Mouse (Mus musculus) E14TG2a.4 (cell line): ENCODE data around the gene Magi2.

Experiments
- CTCF ChIP-seq: conservative IDR thresholded peaks from 2 replicates; pipeline ENCODE4 v1.5.1; 2014; ENCODE audit warnings: low read length
- NANOG ChIP-seq: IDR thresholded peaks from 2 replicates; pipeline ENCODE4 v1.6.1; 2014; ENCODE audit warnings: borderline replicate concordance, low read length, mixed read lengths

DNA sequence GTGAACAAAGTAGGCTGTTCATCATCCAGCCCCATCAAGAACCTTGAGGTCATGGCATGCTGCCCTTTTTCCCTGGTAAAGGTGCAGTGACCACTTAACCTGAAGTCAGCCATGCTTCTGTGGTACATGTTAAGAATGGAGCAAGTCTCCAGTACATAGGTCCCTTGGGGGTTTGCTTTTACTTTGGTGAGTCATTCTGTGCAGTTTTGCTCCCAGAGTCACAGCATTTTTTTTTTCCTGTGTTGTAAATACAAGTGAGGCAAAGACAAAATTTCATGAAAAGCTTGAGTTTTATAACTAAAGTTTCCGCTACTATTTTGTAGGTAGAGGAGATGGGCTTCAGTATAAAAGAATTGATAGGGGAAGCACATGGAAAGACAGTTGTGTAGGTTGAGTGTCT, 828.2 kb downstream of the Magi2 start:
- TF ChIP-seq CTCF = no peak
- no peak for TF ChIP-seq NANOG
